Mouse (Mus musculus): Measurements from ENCODE around the gene Kcnk1. TPM values are rescaled to one million over a fixed set of nuclear protein-coding genes. Genes with fewer than 3 reads are reported as not detected.
A peak's percentile ranks its signal among the peaks of the same experiment; 100 is the strongest.

Gene Kcnk1
- total and polyA plus RNA-seq, 3 experiments, result not detected

DNA sequence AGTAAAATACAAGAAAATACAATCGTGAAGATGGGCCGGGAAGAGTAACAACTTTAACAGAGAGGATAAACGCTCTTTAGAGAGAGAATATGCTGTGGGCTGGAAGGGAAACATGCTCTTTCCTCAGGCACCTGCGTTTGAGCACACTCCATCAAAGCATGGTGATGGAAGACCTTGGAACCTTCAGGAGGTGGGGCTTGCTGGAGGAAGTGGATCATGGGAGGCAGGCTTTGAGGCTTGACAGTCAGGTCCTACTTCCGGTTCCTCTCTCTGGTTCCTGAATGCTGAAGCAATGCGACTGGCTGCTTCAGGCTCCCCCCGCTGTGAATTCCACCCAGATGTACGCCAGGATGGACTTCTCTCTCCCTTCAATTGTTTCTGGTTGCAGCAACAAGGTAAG is 34.9 kb upstream of the Kcnk1 start:
- H3K4me3 ChIP-seq (replicated peaks in 1 of 3; ENCODE audit: low read depth in 2 of 3, low read length in 2 of 3, poor library complexity in 1 of 3), result peak overlapping the region; percentile 54 to 77 (median 72)
- H3K4me2 ChIP-seq (ENCODE audit: insufficient read depth, low read depth, poor library complexity, severe bottlenecking), result peak overlapping the region; percentile 31; the same call in 1 of the 2 replicates
- peaks cover 7% of the 10 kb centered on the region for H3K9me3 ChIP-seq (replicated peaks; ENCODE audit: low read length)
- DNase-seq (ENCODE audit: extremely low read depth), result peak; percentile 48
- H3K36me3 ChIP-seq (replicated peaks in 1 of 2; ENCODE audit: control insufficient read depth in 1 of 2, insufficient read depth in 1 of 2, low read length in 1 of 2), result peaks cover 6 to 8% of the 10 kb centered on the region in 2 experiments
- peaks cover 6 to 8% of the 10 kb centered on the region in 2 experiments; a peak in 2 of 4 replicates for H3K4me1 ChIP-seq (ENCODE audit: control insufficient read depth in 1 of 2, insufficient read depth in 2 of 2)
- peaks cover 41% of the 10 kb centered on the region for H3K27me3 ChIP-seq (replicated peaks)
- dilution Hi-C loops (cut with MboI; ENCODE audit: extremely low pct_ligation_motif_present, extremely low pct_unique_long_range_greater_than_20kb, low sequenced_read_pairs) (no loop called here), in situ Hi-C loops (cut with MboI; ENCODE audit: low pct_ligation_motif_present, low pct_unique_long_range_greater_than_20kb, low sequenced_read_pairs) (loop anchor here (25.0 kb wide), 2 partner anchors 427 to 527 kb away; partner anchors contain the start of gene Tarbp1)
- H3K79me2 ChIP-seq (replicated peaks; ENCODE audit: control insufficient read depth, extremely low read depth, insufficient read depth, poor library complexity, severe bottlenecking), result peaks cover 8% of the 10 kb centered on the region
- no peak overlapping the region for H3K27ac ChIP-seq (ENCODE audit: insufficient read depth, low read depth)
- H3K9ac ChIP-seq (ENCODE audit: insufficient read depth, low read depth), result peak overlapping the region; percentile 37; the same call in 1 of the 2 replicates
- TF ChIP-seq MYC (IDR thresholded peaks at IDR 0.05; ENCODE audit: low read depth, low read length), result peak; percentile 81
- TF ChIP-seq ZC3H11A (IDR thresholded peaks at IDR 0.05; ENCODE audit: low read depth, low read length), result no peak
- peak; percentile 69 for TF ChIP-seq HCFC1 (IDR thresholded peaks at IDR 0.05; ENCODE audit: low read depth, low read length)
- no peak for TF ChIP-seq MEF2A (IDR thresholded peaks at IDR 0.05; ENCODE audit: borderline replicate concordance, low read depth, low read length)
- TF ChIP-seq ZKSCAN1 (IDR thresholded peaks at IDR 0.05; ENCODE audit: borderline replicate concordance, low read depth, low read length), result no peak
- TF ChIP-seq BHLHE40 (IDR thresholded peaks at IDR 0.05; ENCODE audit: low read depth, low read length), result no peak
- no peak for TF ChIP-seq CHD1 (IDR thresholded peaks at IDR 0.05; ENCODE audit: low read depth, low read length)
- TF ChIP-seq SIN3A (IDR thresholded peaks at IDR 0.05; ENCODE audit: low read length), result 0 out of 2 replicates have a peak, but pooled peaks have one; percentile 27
- peak; percentile 86 for TF ChIP-seq POLR2A (IDR thresholded peaks at IDR 0.05; ENCODE audit: low read depth, low read length)
- peak; percentile 87 for TF ChIP-seq ELF1 (IDR thresholded peaks at IDR 0.05; ENCODE audit: low read depth, low read length)
- TF ChIP-seq MAX (IDR thresholded peaks at IDR 0.05; ENCODE audit: low read length), result peak; percentile 55; the same call in 1 of the 2 replicates
- TF ChIP-seq TBP (conservative IDR thresholded peaks at IDR 0.05; ENCODE audit: low read depth, low read length), result peak; percentile 86; the same call in 1 of the 2 replicates
- TF ChIP-seq IRF4 (IDR thresholded peaks at IDR 0.05; ENCODE audit: low read depth, low read length), result 0 out of 2 replicates have a peak, but pooled peaks have one; percentile 12
- TF ChIP-seq TCF12 (IDR thresholded peaks at IDR 0.05; ENCODE audit: low read depth, low read length), result peak; percentile 79
- no peak for TF ChIP-seq RAD21 (IDR thresholded peaks at IDR 0.05; ENCODE audit: low read depth, low read length)
- TF ChIP-seq NELFE (IDR thresholded peaks at IDR 0.05; ENCODE audit: low read depth, low read length), result peak; percentile 75

DNA sequence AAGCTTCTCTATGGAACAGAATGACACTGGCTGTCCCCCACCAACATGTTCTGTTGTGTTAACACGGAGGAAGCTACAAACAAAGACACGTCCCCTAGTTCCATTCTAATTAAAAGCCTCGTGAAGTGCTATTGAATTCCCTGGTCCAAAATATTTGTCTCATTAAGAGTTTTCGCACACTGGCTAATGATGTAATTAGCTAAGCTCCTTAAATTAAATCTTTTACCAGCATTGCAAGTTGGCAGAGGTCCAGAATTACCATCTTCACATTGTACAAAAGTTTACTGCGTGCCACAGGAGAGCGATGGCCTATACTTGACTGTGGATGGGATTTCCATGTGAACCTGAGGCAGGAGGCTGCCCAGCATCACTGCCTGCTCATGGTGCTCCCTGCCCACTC is 33.2 kb upstream of the Kcnk1 start:
- Histone ChIP-seq H3K36me3 (replicated peaks in 1 of 2; ENCODE audit: control insufficient read depth in 1 of 2, insufficient read depth in 1 of 2, low read length in 1 of 2) (peaks cover 14 to 17% of the 10 kb centered on the region in 2 experiments), H3K9ac (ENCODE audit: insufficient read depth, low read depth) (no peak overlapping the region), H3K4me3 (replicated peaks in 1 of 3; ENCODE audit: low read depth in 2 of 3, low read length in 2 of 3, poor library complexity in 1 of 3) (no peak overlapping the region), H3K4me2 (ENCODE audit: insufficient read depth, low read depth, poor library complexity, severe bottlenecking) (no peak overlapping the region), H3K4me1 (ENCODE audit: control insufficient read depth in 1 of 2, insufficient read depth in 2 of 2) (peaks cover 6 to 8% of the 10 kb centered on the region in 2 experiments; a peak in 2 of 4 replicates), H3K27me3 (replicated peaks) (peaks cover 32% of the 10 kb centered on the region), H3K27ac (ENCODE audit: insufficient read depth, low read depth) (no peak overlapping the region), H3K79me2 (replicated peaks; ENCODE audit: control insufficient read depth, extremely low read depth, insufficient read depth, poor library complexity, severe bottlenecking) (peaks cover 8% of the 10 kb centered on the region), H3K9me3 (replicated peaks; ENCODE audit: low read length) (peaks cover 7% of the 10 kb centered on the region)
- DNase-seq (ENCODE audit: extremely low read depth), result no peak
- in situ Hi-C loops (cut with MboI; ENCODE audit: low pct_ligation_motif_present, low pct_unique_long_range_greater_than_20kb, low sequenced_read_pairs) (loop anchor here (25.0 kb wide), 2 partner anchors 426 to 526 kb away; partner anchors contain the start of gene Tarbp1), dilution Hi-C loops (cut with MboI; ENCODE audit: extremely low pct_ligation_motif_present, extremely low pct_unique_long_range_greater_than_20kb, low sequenced_read_pairs) (no loop called here)
- no peak for TF ChIP-seq HCFC1 (IDR thresholded peaks at IDR 0.05; ENCODE audit: low read depth, low read length)

Measured in CH12.LX (cell line).